Mouse (Mus musculus) liver, embryonic 15.5 days (tissue): ENCODE data around the gene Mrps2. TPM values are rescaled to one million over a fixed set of nuclear protein-coding genes. Genes with fewer than 3 reads are reported as not detected.

Source experiments
- polyA plus RNA-seq: library from polyadenylated mRNA; unstranded; fragments of >200 nt; fragmentation: Nextera tagmentation; extraction: Ambion mirVana; gene quantifications from 2 replicates; pipeline ENCODE4 v1.2.1, GENCODE M21; 2015

The Mrps2 gene
- polyA plus RNA-seq, 1 experiment from 2014 or later = 23.5 TPM

Other genes with a start within 250 kb of the Mrps2 start
- 0.13 and 0.14 TPM in 2 replicates for gene Ppp1r26, start 21.3 kb upstream of the Mrps2 start, polyA plus RNA-seq
- gene 1700007K13Rik, start 1.7 kb upstream of the Mrps2 start, polyA plus RNA-seq = not detected in 2 replicates
- 0.50 and 0.60 TPM in 2 replicates for gene Gbgt1, start 28.8 kb downstream of the Mrps2 start, polyA plus RNA-seq
- gene Gm10134, start 38.0 kb downstream of the Mrps2 start, polyA plus RNA-seq = 0.37 and 0.82 TPM in 2 replicates
- 1.8 and 2.2 TPM in 2 replicates for gene Ralgds, start 45.1 kb downstream of the Mrps2 start, polyA plus RNA-seq
- 0.45 and 5.1 TPM in 2 replicates for gene Cel, start 95.3 kb downstream of the Mrps2 start, polyA plus RNA-seq
- 12.6 and 14.3 TPM in 2 replicates for gene Gtf3c5, start 115.7 kb downstream of the Mrps2 start, polyA plus RNA-seq
- 88.2 and 91.9 TPM in 2 replicates for gene Gfi1b, start 153.9 kb downstream of the Mrps2 start, polyA plus RNA-seq
- 8.9 and 10.0 TPM in 2 replicates for gene Tsc1, start 173.2 kb downstream of the Mrps2 start, polyA plus RNA-seq
- gene Spaca9, start 231.7 kb downstream of the Mrps2 start, polyA plus RNA-seq = 2.5 and 2.9 TPM in 2 replicates
- 0.45 and 0.61 TPM in 2 replicates for gene Ak8, start 232.1 kb downstream of the Mrps2 start, polyA plus RNA-seq